Mouse (Mus musculus) thymus, adult 2 months (tissue): ENCODE measurements around the gene Hinfp.

Source experiments
- CTCF ChIP-seq: fragments of 200-500 bp; IDR thresholded peaks from 2 replicates; pipeline ENCODE4 v1.5.1; 2012; ENCODE audit warnings: mild to moderate bottlenecking, control low read depth, low read length, moderate library complexity, borderline replicate concordance; ENCODE audit not compliant: control insufficient read depth, poor library complexity, insufficient read depth; ENCODE audit errors: extremely low read depth
- POLR2A ChIP-seq: fragments of 200-500 bp; IDR thresholded peaks from 2 replicates; pipeline ENCODE4 v1.6.1; 2012; ENCODE audit warnings: mild to moderate bottlenecking, low read length, control low read depth, moderate library complexity; ENCODE audit not compliant: control insufficient read depth, poor library complexity, insufficient read depth; ENCODE audit errors: extremely low read depth

- TF ChIP-seq POLR2A = no peak
- no peak for TF ChIP-seq CTCF
These were observed 38.8 kb downstream of the Hinfp start for GRCm38 (mm10) chr9:44266478-44267226.
